ENCODE assay signal across 19 mouse cellular contexts in genomic region chr1:60236261-60236660, GRCm38 (mm10). TPM values are rescaled to one million over a fixed set of nuclear protein-coding genes. Genes with fewer than 3 reads are reported as not detected.
A peak's percentile ranks its signal among the peaks of the same experiment; 100 is the strongest.
DNase-seq lines count a peak whose midpoint lies in the region; ATAC-seq lines count a peak whose summit lies in the region.
"Had no signal": no experiment of that assay in that cellular context is flagged by ENCODE, and none has a peak within 500 bp of the region (broad histone marks: within the 10 kb centered on the region; RNA-seq: fewer than 3 reads in every experiment).

No protein-coding gene starts in this region.

- ATAC-seq in CD4-positive, CD25-positive, alpha-beta regulatory T cell, adult 4 months, result peak; percentile 47
- ATAC-seq in inflammation-experienced regulatory T-cells, adult 6 months, result peak; percentile 38
- ATAC-seq in megakaryocyte progenitor cell, adult 5-6 weeks (replicated peaks; ENCODE audit: poor library complexity), result no peak
- ATAC-seq: forebrain, embryonic 13.5 days; intestine, embryonic 15.5 days; midbrain, embryonic 13.5 days; Patski had no signal

- peak; percentile 50 to 57 for DNase-seq in thymus, postnatal 10 days (ENCODE audit: low spot score in 2 of 2)
- no peak for DNase-seq in kidney, adult 9 months
- DNase-seq in left cerebral cortex, adult 11 months (ENCODE audit: low spot score), result no peak
- no peak for DNase-seq in spleen, adult 12 weeks (ENCODE audit: low spot score)
- DNase-seq: adrenal gland, postnatal 14 days; cerebellum, adult 11 months; cerebellum, adult 9-10 months; gastrocnemius, postnatal 10 days; heart, postnatal 10 days; kidney, adult 8-10 months; kidney, postnatal 10 days; lung, postnatal 4 days had no signal

RNA-seq across cellular contexts. Expression of gene Nbeal1, which starts 55.9 kb away (rescaled TPM):
- polyA plus RNA-seq in CD4-positive, CD25-positive, alpha-beta regulatory T cell, adult 4 months (2017; shearing (Covaris generic)), result 1 to 10 TPM; 7.4 to 8.0 TPM
- 1 to 10 TPM; 4.7 to 8.7 (median 8.5) TPM for polyA plus RNA-seq in inflammation-experienced regulatory T-cells, adult 6 months (2017; shearing (Covaris generic))
- total RNA-seq in megakaryocyte progenitor cell, adult 5-6 weeks (2015), result 8.4 and 12.9 TPM in 2 replicates
- total RNA-seq in megakaryocyte progenitor cell, adult 5-6 weeks (2017), result 5.2 and 13.5 TPM in 2 replicates

Comparison
In these comparisons a context has a peak if more than half of its experiments do, and no peak if none do; other contexts are left out.
1. DNase-seq: peak in thymus, postnatal 10 days (2 of 2); none in kidney, adult 9 months (single experiment), left cerebral cortex, adult 11 months (single experiment) and spleen, adult 12 weeks (single experiment).